Comparison of ENCODE assay signal across 20 mouse cellular contexts in the genomic region with DNA sequence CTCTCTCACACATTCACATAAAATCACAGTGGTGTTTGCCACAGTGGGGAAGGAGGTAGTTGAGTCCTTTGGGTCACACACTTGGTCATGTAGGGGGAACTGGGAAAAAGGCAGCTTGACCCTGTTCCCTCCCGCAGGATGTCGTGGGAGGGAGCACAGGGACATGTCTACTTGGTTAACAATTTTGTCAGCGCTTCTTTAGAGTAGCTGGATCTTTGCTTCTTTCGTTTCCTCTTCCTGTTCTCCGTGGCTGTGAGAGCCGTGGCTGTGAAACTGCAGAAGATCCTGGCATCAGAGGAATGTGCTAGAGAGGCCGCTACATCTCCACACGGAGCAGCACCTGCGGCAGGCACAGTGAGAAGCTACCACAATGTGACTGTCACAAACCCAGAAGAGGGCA. TPM values are rescaled to one million over a fixed set of nuclear protein-coding genes. Genes with fewer than 3 reads are reported as not detected.
DNase-seq lines count a peak whose midpoint lies in the region; ATAC-seq and TF ChIP-seq lines count a peak whose summit lies in the region.
"Had no signal": no experiment of that assay in that cellular context is flagged by ENCODE, and none has a peak within 500 bp of the region (broad histone marks: within the 10 kb centered on the region; RNA-seq: fewer than 3 reads in every experiment).

No protein-coding gene starts in this region.

- H3K36me3 ChIP-seq in heart, embryonic 11.5 days (ENCODE audit: control insufficient read depth, insufficient read depth, low read length) = no peaks in the 10 kb centered on the region
- no peaks in the 10 kb centered on the region for H3K36me3 ChIP-seq in liver, adult 2 months (ENCODE audit: control insufficient read depth, insufficient read depth, low read length)
- H3K36me3 ChIP-seq in liver, embryonic 11.5 days (ENCODE audit: control insufficient read depth, insufficient read depth, low read length) = no peaks in the 10 kb centered on the region
- H3K36me3 ChIP-seq: heart, embryonic 12.5 days; hindbrain, embryonic 15.5 days had no signal

- no peaks in the 10 kb centered on the region for H3K4me1 ChIP-seq in heart, embryonic 11.5 days (ENCODE audit: control insufficient read depth, insufficient read depth, low read length)
- no peaks in the 10 kb centered on the region for H3K4me1 ChIP-seq in liver, adult 2 months (ENCODE audit: control insufficient read depth, insufficient read depth, low read length)
- no peaks in the 10 kb centered on the region for H3K4me1 ChIP-seq in liver, embryonic 11.5 days (replicated peaks; ENCODE audit: control insufficient read depth, insufficient read depth, low read length)
- H3K4me1 ChIP-seq: embryonic facial prominence, embryonic 13.5 days; forebrain, embryonic 13.5 days; hindbrain, embryonic 15.5 days had no signal

- no peak for TF ChIP-seq POLR2A in liver, adult 2 months (IDR thresholded peaks at IDR 0.05; ENCODE audit: extremely low read depth, insufficient read depth, low read length)

- no peak overlapping the region for H3K4me2 ChIP-seq in heart, embryonic 11.5 days
- no peak overlapping the region for H3K4me2 ChIP-seq in liver, embryonic 11.5 days
- H3K4me2 ChIP-seq: embryonic facial prominence, embryonic 13.5 days; forebrain, embryonic 13.5 days; heart, embryonic 12.5 days; hindbrain, embryonic 15.5 days had no signal

- no peak for TF ChIP-seq CTCF in liver, adult 2 months (IDR thresholded peaks at IDR 0.05; ENCODE audit: low read depth, low read length)

- 59% methylated on average over 9 of the region's 9 CpGs for WGBS in heart, embryonic 11.5 days (ENCODE audit: insufficient replicate concordance)
- 67% methylated on average over 9 of the region's 9 CpGs for WGBS in liver, adult 2 months
- WGBS in liver, embryonic 11.5 days = 61% methylated on average over 9 of the region's 9 CpGs

- H3K79me2 ChIP-seq in liver, adult 2 months (ENCODE audit: control insufficient read depth, insufficient read depth, low read length) = no peaks in the 10 kb centered on the region

- no peak overlapping the region for H3K4me3 ChIP-seq in heart, embryonic 11.5 days (ENCODE audit: low read depth, low read length)
- H3K4me3 ChIP-seq in liver, adult 2 months (ENCODE audit: insufficient read depth, low read depth, low read length) = no peak overlapping the region
- no peak overlapping the region for H3K4me3 ChIP-seq in liver, embryonic 11.5 days (ENCODE audit: low read depth, low read length)
- H3K4me3 ChIP-seq: embryonic facial prominence, embryonic 13.5 days; forebrain, embryonic 13.5 days; gastrocnemius, adult 2 months; heart, embryonic 12.5 days; hindbrain, embryonic 15.5 days had no signal

- H3K9me3 ChIP-seq in heart, embryonic 11.5 days (replicated peaks; ENCODE audit: control insufficient read depth, low read length) = no peaks in the 10 kb centered on the region
- no peaks in the 10 kb centered on the region for H3K9me3 ChIP-seq in liver, embryonic 11.5 days (ENCODE audit: control insufficient read depth, low read length)
- H3K9me3 ChIP-seq: embryonic facial prominence, embryonic 13.5 days; forebrain, embryonic 13.5 days; heart, embryonic 12.5 days; hindbrain, embryonic 15.5 days had no signal

- DNase-seq in heart, adult 11 months = peak; percentile 96
- peak; percentile 18 for DNase-seq in liver, adult 2 months (ENCODE audit: extremely low read depth, low read depth, low spot score)
- DNase-seq in liver, embryonic 11.5 days (ENCODE audit: low spot score) = no peak
- DNase-seq in left cerebral cortex, adult 11 months (ENCODE audit: low spot score) = no peak
- no peak for DNase-seq in lung, postnatal 4 days
- DNase-seq: adrenal gland, postnatal 14 days; cerebellum, adult 11-12 months; cerebellum, adult 9-10 months; cerebellum, postnatal 25 days; gastrocnemius, adult 2 months; gastrocnemius, postnatal 25 days had no signal

- H3K27ac ChIP-seq in heart, embryonic 11.5 days (ENCODE audit: low read depth, low read length) = no peak overlapping the region
- no peak overlapping the region for H3K27ac ChIP-seq in liver, adult 2 months (replicated peaks; ENCODE audit: insufficient read depth, low read depth, low read length)
- H3K27ac ChIP-seq in liver, embryonic 11.5 days (ENCODE audit: low read depth, low read length) = no peak overlapping the region
- H3K27ac ChIP-seq: embryonic facial prominence, embryonic 13.5 days; forebrain, embryonic 13.5 days; gastrocnemius, adult 2 months; hindbrain, embryonic 15.5 days had no signal

- H3K27me3 ChIP-seq in heart, embryonic 11.5 days (ENCODE audit: control insufficient read depth, insufficient read depth, low read length) = 0 out of 2 replicates have a peak, but pooled peaks cover 5% of the 10 kb centered on the region
- no peaks in the 10 kb centered on the region for H3K27me3 ChIP-seq in liver, adult 2 months (ENCODE audit: control insufficient read depth, insufficient read depth, low read length)
- no peaks in the 10 kb centered on the region for H3K27me3 ChIP-seq in liver, embryonic 11.5 days (replicated peaks; ENCODE audit: control insufficient read depth, insufficient read depth, low read length)
- H3K27me3 ChIP-seq: embryonic facial prominence, embryonic 13.5 days; Patski had no signal

- H3K9ac ChIP-seq in heart, embryonic 11.5 days (ENCODE audit: low read depth, low read length) = no peak overlapping the region
- no peak overlapping the region for H3K9ac ChIP-seq in liver, adult 2 months (ENCODE audit: low read depth, low read length)
- H3K9ac ChIP-seq in liver, embryonic 11.5 days (ENCODE audit: low read depth, low read length) = no peak overlapping the region
- H3K9ac ChIP-seq: embryonic facial prominence, embryonic 13.5 days; forebrain, embryonic 13.5 days; heart, embryonic 12.5 days; hindbrain, embryonic 15.5 days had no signal

- ATAC-seq in heart, embryonic 11.5 days (replicated peaks; ENCODE audit: insufficient number of reproducible peaks, low FRiP score, low TSS enrichment) = no peak
- ATAC-seq in liver, embryonic 11.5 days (replicated peaks; ENCODE audit: low FRiP score) = no peak
- peak; percentile 34 for ATAC-seq in common myeloid progenitor, adult 5-6 weeks (replicated peaks; ENCODE audit: low read depth, poor library complexity, severe bottlenecking)
- ATAC-seq: activated CD4-positive, CD25-positive, alpha-beta regulatory T cell, adult 4 months; forebrain, embryonic 13.5 days; Patski had no signal

RNA-seq across cellular contexts. Expression of a gene that starts 24.2 kb away (rescaled TPM):
- polyA plus RNA-seq in heart, embryonic 11.5 days (2014; fragmentation: Nextera tagmentation; extraction: Ambion mirVana) = 0.17 and 0.23 TPM in 2 replicates
- total RNA-seq in liver, adult 2 months (2014; rRNA removed) = under 0.01 TPM in 1 of 2 replicates, not detected in the other
- 0.06 and 0.11 TPM in 2 replicates for polyA plus RNA-seq in liver, adult 2 months (2012; rRNA removed)
- polyA plus RNA-seq in liver, embryonic 11.5 days (2014; fragmentation: Nextera tagmentation; extraction: Ambion mirVana) = 0.08 and 0.10 TPM in 2 replicates
- total RNA-seq in common myeloid progenitor, adult 5-6 weeks (2017) = 0.09 TPM in 1 of 2 replicates, not detected in the other
- total RNA-seq: gastrocnemius, adult 2 months had no signal
- polyA plus RNA-seq: C2C12 had no signal

RNA-seq across cellular contexts. Expression of a gene that starts 54.6 kb away (rescaled TPM):
- 5.8 and 6.4 TPM in 2 replicates for polyA plus RNA-seq in heart, embryonic 11.5 days (2014; fragmentation: Nextera tagmentation; extraction: Ambion mirVana)
- 1.3 and 2.9 TPM in 2 replicates for total RNA-seq in liver, adult 2 months (2014; rRNA removed)
- 3.5 and 4.1 TPM in 2 replicates for polyA plus RNA-seq in liver, adult 2 months (2012; rRNA removed)
- polyA plus RNA-seq in liver, embryonic 11.5 days (2014; fragmentation: Nextera tagmentation; extraction: Ambion mirVana) = 4.8 and 5.5 TPM in 2 replicates
- total RNA-seq in common myeloid progenitor, adult 5-6 weeks (2017) = 0.82 TPM in 1 of 2 replicates, not detected in the other
- polyA plus RNA-seq: activated CD4-positive, CD25-positive, alpha-beta regulatory T cell, adult 4 months had no signal

Comparison
In these comparisons a context has a peak if more than half of its experiments do, and no peak if none do; other contexts are left out.
1. DNase-seq: peak in heart, adult 11 months (single experiment) and liver, adult 2 months (single experiment); none in liver, embryonic 11.5 days (single experiment), left cerebral cortex, adult 11 months (single experiment) and lung, postnatal 4 days (0 of 2).